Mouse (Mus musculus): ENCODE data around the gene Alkal2. TPM values are rescaled to one million over a fixed set of nuclear protein-coding genes. Genes with fewer than 3 reads are reported as not detected.

Gene Alkal2
- polyA plus RNA-seq, 1 experiment: not detected

DNA sequence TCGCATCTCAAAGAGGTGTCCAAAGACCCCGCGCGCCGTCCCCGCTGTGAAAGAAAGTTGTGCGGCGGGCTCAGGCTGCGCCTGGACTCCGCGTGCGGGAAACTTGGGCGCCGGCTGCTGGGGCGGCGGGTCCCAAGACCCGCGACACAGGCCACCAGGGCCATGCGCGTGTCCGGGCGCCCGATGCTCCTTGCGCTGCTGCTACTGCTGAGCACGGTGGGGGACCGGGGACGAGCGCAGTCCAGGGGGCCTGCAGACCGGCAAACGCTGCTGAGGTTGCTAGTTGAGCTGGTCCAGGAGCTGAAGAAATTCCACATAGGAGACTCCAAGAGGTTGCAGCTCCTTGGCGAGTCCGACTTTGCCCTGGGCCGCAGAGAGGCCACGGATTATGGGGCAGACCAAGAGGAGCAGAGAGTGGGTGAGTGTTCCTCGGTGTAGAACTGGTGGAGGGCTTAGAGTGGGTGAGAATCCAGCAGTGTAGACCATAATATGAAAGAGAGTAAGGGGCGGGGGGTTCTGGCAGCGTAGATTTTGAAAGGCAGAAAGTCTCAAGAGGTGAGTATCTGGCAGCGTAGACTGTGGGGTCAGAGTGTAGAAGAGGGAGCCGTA, 604 bp downstream of the Alkal2 start:
- Histone ChIP-seq H3K4me3 (ENCODE audit: insufficient read depth, poor library complexity, severe bottlenecking) (no peak overlapping the region), H3K36me3 (ENCODE audit: control insufficient read depth, insufficient read depth) (no peaks in the 10 kb centered on the region), H3K79me3 (ENCODE audit: low read depth) (no peaks in the 10 kb centered on the region), H3K27me3 (ENCODE audit: control insufficient read depth, insufficient read depth, insufficient read length) (peaks cover 38% of the 10 kb centered on the region), H3K79me2 (ENCODE audit: control insufficient read depth, insufficient read depth) (no peaks in the 10 kb centered on the region), H3ac (ENCODE audit: control insufficient read depth, insufficient read length, low read depth) (no peak overlapping the region)
- no peak for TF ChIP-seq MYOD1 (IDR thresholded peaks at IDR 0.05; ENCODE audit: control insufficient read depth, insufficient read length, low read depth)
- no peak for TF ChIP-seq CEBPB (IDR thresholded peaks at IDR 0.05; ENCODE audit: low read depth)
- no peak for TF ChIP-seq MYOG (IDR thresholded peaks at IDR 0.05; ENCODE audit: control insufficient read depth, extremely low read depth, insufficient read length)
- TF ChIP-seq FOSL1 (IDR thresholded peaks at IDR 0.05; ENCODE audit: insufficient read depth, low read length, poor library complexity, severe bottlenecking): no peak
- no peak for TF ChIP-seq MAX (IDR thresholded peaks at IDR 0.05)
- no peak for TF ChIP-seq USF1 (IDR thresholded peaks at IDR 0.05; ENCODE audit: low read depth)
- no peak for TF ChIP-seq CTCF (IDR thresholded peaks at IDR 0.05; ENCODE audit: control insufficient read depth, insufficient read depth, insufficient read length)

DNA sequence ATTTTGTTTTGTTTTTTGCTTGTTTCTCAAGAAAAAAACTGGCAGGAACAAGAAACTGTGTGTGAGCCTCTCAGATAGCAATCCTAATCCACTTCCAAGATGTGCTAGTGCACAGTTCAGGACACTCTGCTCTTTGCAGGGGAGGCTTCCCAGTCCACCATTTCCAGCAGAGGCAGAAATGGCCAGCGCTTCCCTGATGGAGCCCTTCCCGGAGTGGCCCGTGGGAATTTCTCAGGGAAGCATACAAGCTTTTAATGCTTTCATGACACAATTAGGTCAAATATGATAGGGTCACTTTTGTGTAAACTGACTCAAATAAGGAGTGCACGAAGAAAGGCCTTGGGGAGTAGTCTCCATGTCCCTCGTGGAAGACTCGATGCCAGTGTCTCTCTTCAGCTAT, 1.8 kb downstream of the Alkal2 start:
- Histone ChIP-seq H3K79me2 (ENCODE audit: control insufficient read depth, insufficient read depth) (no peaks in the 10 kb centered on the region), H3ac (ENCODE audit: control insufficient read depth, insufficient read length, low read depth) (no peak overlapping the region), H3K36me3 (ENCODE audit: control insufficient read depth, insufficient read depth) (no peaks in the 10 kb centered on the region), H3K27me3 (ENCODE audit: control insufficient read depth, insufficient read depth, insufficient read length) (peaks cover 38% of the 10 kb centered on the region), H3K79me3 (ENCODE audit: low read depth) (no peaks in the 10 kb centered on the region), H3K4me3 (ENCODE audit: insufficient read depth, poor library complexity, severe bottlenecking) (no peak overlapping the region)
- TF ChIP-seq CTCF (IDR thresholded peaks at IDR 0.05; ENCODE audit: control insufficient read depth, insufficient read depth, insufficient read length) (no peak), MYOG (IDR thresholded peaks at IDR 0.05; ENCODE audit: control insufficient read depth, extremely low read depth, insufficient read length) (no peak), USF1 (IDR thresholded peaks at IDR 0.05; ENCODE audit: low read depth) (no peak)

DNA sequence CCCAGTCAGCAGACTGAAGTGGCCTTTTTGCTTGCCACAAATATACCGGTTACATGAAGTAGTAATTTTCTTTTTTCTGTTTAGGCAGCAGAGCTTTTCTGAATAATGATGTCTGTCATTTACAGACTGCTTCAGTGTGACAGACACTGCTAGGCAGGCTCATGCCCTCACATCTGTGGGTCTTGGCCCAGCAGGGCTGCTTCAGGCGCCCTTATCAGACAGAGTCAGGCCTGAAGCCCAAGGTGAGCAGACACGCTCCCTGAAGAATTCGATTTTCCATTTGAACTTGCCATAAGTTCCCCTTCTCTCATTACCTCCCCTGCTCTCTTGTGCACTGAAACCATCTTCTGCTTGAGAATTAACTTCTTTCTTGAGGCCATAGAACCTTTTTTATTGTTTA, 3.9 kb downstream of the Alkal2 start:
- Histone ChIP-seq H3K4me3 (ENCODE audit: insufficient read depth, poor library complexity, severe bottlenecking) (no peak overlapping the region), H3K79me2 (ENCODE audit: control insufficient read depth, insufficient read depth) (no peaks in the 10 kb centered on the region), H3K27me3 (ENCODE audit: control insufficient read depth, insufficient read depth, insufficient read length) (peaks cover 28% of the 10 kb centered on the region), H3K36me3 (ENCODE audit: control insufficient read depth, insufficient read depth) (no peaks in the 10 kb centered on the region), H3K79me3 (ENCODE audit: low read depth) (no peaks in the 10 kb centered on the region), H3ac (ENCODE audit: control insufficient read depth, insufficient read length, low read depth) (no peak overlapping the region)
- TF ChIP-seq MAX (IDR thresholded peaks at IDR 0.05) (no peak), CTCF (IDR thresholded peaks at IDR 0.05; ENCODE audit: control insufficient read depth, insufficient read depth, insufficient read length) (no peak), FOSL1 (IDR thresholded peaks at IDR 0.05; ENCODE audit: insufficient read depth, low read length, poor library complexity, severe bottlenecking) (no peak), MYOG (IDR thresholded peaks at IDR 0.05; ENCODE audit: control insufficient read depth, extremely low read depth, insufficient read length) (no peak), CEBPB (IDR thresholded peaks at IDR 0.05; ENCODE audit: low read depth) (no peak), MYOD1 (IDR thresholded peaks at IDR 0.05; ENCODE audit: control insufficient read depth, insufficient read length, low read depth) (no peak), USF1 (IDR thresholded peaks at IDR 0.05; ENCODE audit: low read depth) (no peak)

DNA sequence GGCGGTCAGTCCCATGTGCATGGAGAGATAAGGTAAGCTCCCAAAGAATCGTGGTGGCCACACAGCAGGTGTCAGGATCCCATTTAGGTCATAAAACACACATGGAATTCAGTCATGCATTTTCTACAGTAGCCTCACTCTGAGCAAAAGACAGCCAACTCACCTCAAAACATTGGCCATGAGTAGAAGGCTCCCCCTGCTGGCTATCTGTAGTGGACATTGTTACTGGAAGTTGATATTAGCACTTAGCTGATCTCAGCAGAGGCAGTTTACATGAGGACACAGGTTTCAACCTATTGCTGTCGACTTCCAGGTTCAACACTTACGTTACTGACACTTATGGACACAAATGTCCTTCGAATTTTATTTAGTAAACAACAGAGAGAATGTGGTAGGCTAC, 5.9 kb downstream of the Alkal2 start:
- H3K79me2 ChIP-seq (ENCODE audit: control insufficient read depth, insufficient read depth): no peaks in the 10 kb centered on the region
- peaks cover 10% of the 10 kb centered on the region for H3K27me3 ChIP-seq (ENCODE audit: control insufficient read depth, insufficient read depth, insufficient read length)
- no peaks in the 10 kb centered on the region for H3K79me3 ChIP-seq (ENCODE audit: low read depth)
- no peak overlapping the region for H3ac ChIP-seq (ENCODE audit: control insufficient read depth, insufficient read length, low read depth)
- TF ChIP-seq USF1 (IDR thresholded peaks at IDR 0.05; ENCODE audit: low read depth) (no peak), CEBPB (IDR thresholded peaks at IDR 0.05; ENCODE audit: low read depth) (no peak), CTCF (IDR thresholded peaks at IDR 0.05; ENCODE audit: control insufficient read depth, insufficient read depth, insufficient read length) (peak; percentile 31), MYOG (IDR thresholded peaks at IDR 0.05; ENCODE audit: control insufficient read depth, extremely low read depth, insufficient read length) (no peak)
- H3K36me3 ChIP-seq (ENCODE audit: control insufficient read depth, insufficient read depth): peaks cover 12% of the 10 kb centered on the region
- no peak overlapping the region for H3K4me3 ChIP-seq (ENCODE audit: insufficient read depth, poor library complexity, severe bottlenecking)

DNA sequence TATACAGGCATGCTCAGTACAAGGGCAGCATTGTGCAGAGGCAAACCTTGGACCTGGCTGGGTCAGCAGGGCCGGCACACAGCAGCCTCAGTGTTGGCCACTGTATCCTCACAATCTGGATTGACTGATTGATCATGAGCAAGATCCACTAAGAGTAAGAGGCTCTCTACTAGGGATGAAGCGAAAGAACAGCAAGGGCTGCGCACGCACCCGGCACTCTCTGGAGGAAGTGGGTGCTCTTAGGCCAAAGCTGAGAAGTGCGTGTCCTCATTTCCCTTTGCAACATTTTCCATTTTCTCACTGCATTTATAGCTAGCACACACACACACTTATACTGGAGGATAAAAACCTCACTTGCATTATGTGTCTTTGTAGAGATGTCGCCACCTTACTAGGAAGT, 7.3 kb downstream of the Alkal2 start:
- no peaks in the 10 kb centered on the region for H3K79me2 ChIP-seq (ENCODE audit: control insufficient read depth, insufficient read depth)
- H3K4me3 ChIP-seq (ENCODE audit: insufficient read depth, poor library complexity, severe bottlenecking): no peak overlapping the region
- H3K36me3 ChIP-seq (ENCODE audit: control insufficient read depth, insufficient read depth): peaks cover 16% of the 10 kb centered on the region
- H3ac ChIP-seq (ENCODE audit: control insufficient read depth, insufficient read length, low read depth): no peak overlapping the region
- TF ChIP-seq FOSL1 (IDR thresholded peaks at IDR 0.05; ENCODE audit: insufficient read depth, low read length, poor library complexity, severe bottlenecking): no peak
- TF ChIP-seq MAX (IDR thresholded peaks at IDR 0.05): no peak
- no peak for TF ChIP-seq USF1 (IDR thresholded peaks at IDR 0.05; ENCODE audit: low read depth)
- no peak for TF ChIP-seq MYOD1 (IDR thresholded peaks at IDR 0.05; ENCODE audit: control insufficient read depth, insufficient read length, low read depth)
- TF ChIP-seq MYOG (IDR thresholded peaks at IDR 0.05; ENCODE audit: control insufficient read depth, extremely low read depth, insufficient read length): no peak
- TF ChIP-seq CEBPB (IDR thresholded peaks at IDR 0.05; ENCODE audit: low read depth): no peak
- no peak for TF ChIP-seq CTCF (IDR thresholded peaks at IDR 0.05; ENCODE audit: control insufficient read depth, insufficient read depth, insufficient read length)
- no peaks in the 10 kb centered on the region for H3K79me3 ChIP-seq (ENCODE audit: low read depth)
- peaks cover 6% of the 10 kb centered on the region for H3K27me3 ChIP-seq (ENCODE audit: control insufficient read depth, insufficient read depth, insufficient read length)

DNA sequence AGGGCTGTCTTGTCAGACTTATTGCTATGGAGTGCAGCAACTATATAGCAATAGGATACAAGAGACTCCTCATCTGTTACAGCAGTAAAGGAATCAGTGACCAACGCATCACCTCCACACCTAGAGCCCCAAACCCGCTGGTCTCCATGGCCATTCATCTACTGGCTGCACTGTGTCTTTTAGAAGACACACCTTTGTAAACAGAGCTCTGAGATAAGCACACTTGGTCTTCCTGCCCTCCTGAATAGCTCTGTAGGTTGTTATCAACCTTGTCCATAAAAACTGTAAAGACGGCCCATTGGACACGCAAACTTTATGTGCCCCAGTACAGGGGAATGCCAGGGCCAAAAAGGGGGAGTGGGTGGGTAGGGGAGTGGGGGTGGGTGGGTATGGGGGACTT, 12.9 kb downstream of the Alkal2 start:
- peaks cover 23% of the 10 kb centered on the region for H3K36me3 ChIP-seq (ENCODE audit: control insufficient read depth, insufficient read depth)
- H3K27me3 ChIP-seq (ENCODE audit: control insufficient read depth, insufficient read depth, insufficient read length): no peaks in the 10 kb centered on the region

More for the DNA sequence above, 12.9 kb downstream of the Alkal2 start:
- H3K79me2 ChIP-seq (ENCODE audit: control insufficient read depth, insufficient read depth): peaks cover 8% of the 10 kb centered on the region
- H3ac ChIP-seq (ENCODE audit: control insufficient read depth, insufficient read length, low read depth): no peak overlapping the region
- H3K79me3 ChIP-seq (ENCODE audit: low read depth): peaks cover 4% of the 10 kb centered on the region
- TF ChIP-seq CTCF (IDR thresholded peaks at IDR 0.05; ENCODE audit: control insufficient read depth, insufficient read depth, insufficient read length) (no peak), MYOD1 (IDR thresholded peaks at IDR 0.05; ENCODE audit: control insufficient read depth, insufficient read length, low read depth) (no peak), FOSL1 (IDR thresholded peaks at IDR 0.05; ENCODE audit: insufficient read depth, low read length, poor library complexity, severe bottlenecking) (no peak), MAX (IDR thresholded peaks at IDR 0.05) (no peak), USF1 (IDR thresholded peaks at IDR 0.05; ENCODE audit: low read depth) (no peak), MYOG (IDR thresholded peaks at IDR 0.05; ENCODE audit: control insufficient read depth, extremely low read depth, insufficient read length) (no peak), CEBPB (IDR thresholded peaks at IDR 0.05; ENCODE audit: low read depth) (no peak)
- no peak overlapping the region for H3K4me3 ChIP-seq (ENCODE audit: insufficient read depth, poor library complexity, severe bottlenecking)
